Mouse (Mus musculus): Measurements from ENCODE around the gene Lrba. TPM values are rescaled to one million over a fixed set of nuclear protein-coding genes. Genes with fewer than 3 reads are reported as not detected.

Gene Lrba
- polyA plus RNA-seq, 1 experiment from 2014 or later = 9.2 TPM

- Histone ChIP-seq H3K4me3 (ENCODE audit: low read depth, low read length) (no peak overlapping the region), H3K36me3 (ENCODE audit: control insufficient read depth, insufficient read depth, low read length) (no peaks in the 10 kb centered on the region), H3K4me2 (ENCODE audit: low read depth, low read length) (no peak overlapping the region), H3K9ac (ENCODE audit: low read depth, low read length) (no peak overlapping the region), H3K9me3 (ENCODE audit: control insufficient read depth, low read length) (no peaks in the 10 kb centered on the region), H3K27me3 (replicated peaks; ENCODE audit: control insufficient read depth, insufficient read depth, low read length) (no peaks in the 10 kb centered on the region), H3K27ac (replicated peaks; ENCODE audit: low read depth, low read length) (no peak overlapping the region), H3K4me1 (ENCODE audit: control insufficient read depth, insufficient read depth, low read length) (no peaks in the 10 kb centered on the region)
- ATAC-seq (ENCODE audit: low read depth) = no peak
- 83% methylated on average over 4 of the region's 4 CpGs for WGBS
- DNase-seq (ENCODE audit: low spot score) = no peak
Measured at GRCm38 (mm10) chr3:86629379-86629778, 404.9 kb downstream of the Lrba start.

- H3K27me3 ChIP-seq (replicated peaks; ENCODE audit: control insufficient read depth, insufficient read depth, low read length) = no peaks in the 10 kb centered on the region
- no peaks in the 10 kb centered on the region for H3K9me3 ChIP-seq (ENCODE audit: control insufficient read depth, low read length)
- 74% methylated on average over 5 of the region's 5 CpGs for WGBS
- DNase-seq (ENCODE audit: low spot score) = no peak
- no peak for ATAC-seq (ENCODE audit: low read depth)
- H3K4me3 ChIP-seq (ENCODE audit: low read depth, low read length) = no peak overlapping the region
- 0 out of 2 replicates have a peak overlapping the region, but pooled peaks have one; percentile 3 for H3K27ac ChIP-seq (replicated peaks; ENCODE audit: low read depth, low read length)
- H3K4me2 ChIP-seq (ENCODE audit: low read depth, low read length) = no peak overlapping the region
- no peak overlapping the region for H3K9ac ChIP-seq (ENCODE audit: low read depth, low read length)
- H3K36me3 ChIP-seq (ENCODE audit: control insufficient read depth, insufficient read depth, low read length) = no peaks in the 10 kb centered on the region
- H3K4me1 ChIP-seq (ENCODE audit: control insufficient read depth, insufficient read depth, low read length) = no peaks in the 10 kb centered on the region
Measured at GRCm38 (mm10) chr3:86635464-86635863, 411.0 kb downstream of the Lrba start.

GRCm38 (mm10) chr3:86635940-86636339 lies 411.5 kb downstream of the Lrba start:
- Histone ChIP-seq H3K36me3 (ENCODE audit: control insufficient read depth, insufficient read depth, low read length) (no peaks in the 10 kb centered on the region), H3K27ac (replicated peaks; ENCODE audit: low read depth, low read length) (peak overlapping the region; percentile 3; the same call in 1 of the 2 replicates), H3K4me1 (ENCODE audit: control insufficient read depth, insufficient read depth, low read length) (no peaks in the 10 kb centered on the region), H3K27me3 (replicated peaks; ENCODE audit: control insufficient read depth, insufficient read depth, low read length) (no peaks in the 10 kb centered on the region), H3K4me3 (ENCODE audit: low read depth, low read length) (no peak overlapping the region), H3K9me3 (ENCODE audit: control insufficient read depth, low read length) (no peaks in the 10 kb centered on the region), H3K4me2 (ENCODE audit: low read depth, low read length) (no peak overlapping the region), H3K9ac (ENCODE audit: low read depth, low read length) (no peak overlapping the region)
- 25% methylated on average over 1 of the region's 1 CpGs for whole genome bisulfite sequencing
- DNase-seq (ENCODE audit: low spot score) (peak; percentile 53), ATAC-seq (ENCODE audit: low read depth) (no peak)

- Histone ChIP-seq H3K27me3 (replicated peaks; ENCODE audit: control insufficient read depth, insufficient read depth, low read length) (no peaks in the 10 kb centered on the region), H3K9me3 (ENCODE audit: control insufficient read depth, low read length) (no peaks in the 10 kb centered on the region), H3K4me3 (ENCODE audit: low read depth, low read length) (no peak overlapping the region), H3K4me2 (ENCODE audit: low read depth, low read length) (no peak overlapping the region), H3K9ac (ENCODE audit: low read depth, low read length) (no peak overlapping the region), H3K36me3 (ENCODE audit: control insufficient read depth, insufficient read depth, low read length) (no peaks in the 10 kb centered on the region), H3K27ac (replicated peaks; ENCODE audit: low read depth, low read length) (no peak overlapping the region), H3K4me1 (ENCODE audit: control insufficient read depth, insufficient read depth, low read length) (no peaks in the 10 kb centered on the region)
- 83% methylated on average over 2 of the region's 2 CpGs for WGBS
- no peak for DNase-seq (ENCODE audit: low spot score)
- no peak for ATAC-seq (ENCODE audit: low read depth)
Measured at GRCm38 (mm10) chr3:86638552-86639348, 414.3 kb downstream of the Lrba start.

- no peak overlapping the region for H3K9ac ChIP-seq (ENCODE audit: low read depth, low read length)
- H3K4me3 ChIP-seq (ENCODE audit: low read depth, low read length) = no peak overlapping the region
- H3K36me3 ChIP-seq (ENCODE audit: control insufficient read depth, insufficient read depth, low read length) = 0 out of 2 replicates have a peak, but pooled peaks cover 9% of the 10 kb centered on the region
- no peak overlapping the region for H3K4me2 ChIP-seq (ENCODE audit: low read depth, low read length)
- 58% methylated on average over 5 of the region's 5 CpGs for WGBS
- H3K9me3 ChIP-seq (ENCODE audit: control insufficient read depth, low read length) = 0 out of 2 replicates have a peak, but pooled peaks cover 5% of the 10 kb centered on the region
- no peaks in the 10 kb centered on the region for H3K4me1 ChIP-seq (ENCODE audit: control insufficient read depth, insufficient read depth, low read length)
- H3K27ac ChIP-seq (replicated peaks; ENCODE audit: low read depth, low read length) = no peak overlapping the region; the same call in 1 of the 2 replicates
- no peaks in the 10 kb centered on the region for H3K27me3 ChIP-seq (replicated peaks; ENCODE audit: control insufficient read depth, insufficient read depth, low read length)
- DNase-seq (ENCODE audit: low spot score) (peak; percentile 81), ATAC-seq (ENCODE audit: low read depth) (no peak)
Measured at GRCm38 (mm10) chr3:86641393-86641792, 416.9 kb downstream of the Lrba start.

- no peak for DNase-seq (ENCODE audit: low spot score)
- Histone ChIP-seq H3K9ac (ENCODE audit: low read depth, low read length) (no peak overlapping the region), H3K4me3 (ENCODE audit: low read depth, low read length) (no peak overlapping the region), H3K4me2 (ENCODE audit: low read depth, low read length) (no peak overlapping the region), H3K27me3 (replicated peaks; ENCODE audit: control insufficient read depth, insufficient read depth, low read length) (no peaks in the 10 kb centered on the region), H3K9me3 (ENCODE audit: control insufficient read depth, low read length) (0 out of 2 replicates have a peak, but pooled peaks cover 5% of the 10 kb centered on the region), H3K36me3 (ENCODE audit: control insufficient read depth, insufficient read depth, low read length) (0 out of 2 replicates have a peak, but pooled peaks cover 9% of the 10 kb centered on the region), H3K27ac (replicated peaks; ENCODE audit: low read depth, low read length) (no peak overlapping the region; the same call in 1 of the 2 replicates), H3K4me1 (ENCODE audit: control insufficient read depth, insufficient read depth, low read length) (no peaks in the 10 kb centered on the region)
- ATAC-seq (ENCODE audit: low read depth) = no peak
Measured at GRCm38 (mm10) chr3:86641796-86642195, 417.3 kb downstream of the Lrba start.

- 76% methylated on average over 2 of the region's 2 CpGs for WGBS
- Histone ChIP-seq H3K27me3 (replicated peaks; ENCODE audit: control insufficient read depth, insufficient read depth, low read length) (no peaks in the 10 kb centered on the region), H3K9ac (ENCODE audit: low read depth, low read length) (no peak overlapping the region), H3K4me2 (ENCODE audit: low read depth, low read length) (no peak overlapping the region), H3K27ac (replicated peaks; ENCODE audit: low read depth, low read length) (no peak overlapping the region), H3K4me3 (ENCODE audit: low read depth, low read length) (no peak overlapping the region), H3K4me1 (ENCODE audit: control insufficient read depth, insufficient read depth, low read length) (no peaks in the 10 kb centered on the region), H3K36me3 (ENCODE audit: control insufficient read depth, insufficient read depth, low read length) (0 out of 2 replicates have a peak, but pooled peaks cover 9% of the 10 kb centered on the region), H3K9me3 (ENCODE audit: control insufficient read depth, low read length) (0 out of 2 replicates have a peak, but pooled peaks cover 5% of the 10 kb centered on the region)
- ATAC-seq (ENCODE audit: low read depth) (no peak), DNase-seq (ENCODE audit: low spot score) (no peak)
Measured at GRCm38 (mm10) chr3:86646771-86647170, 422.3 kb downstream of the Lrba start.

GRCm38 (mm10) chr3:86651006-86651405 lies 426.5 kb downstream of the Lrba start:
- H3K27me3 ChIP-seq (replicated peaks; ENCODE audit: control insufficient read depth, insufficient read depth, low read length) = no peaks in the 10 kb centered on the region
- H3K4me2 ChIP-seq (ENCODE audit: low read depth, low read length) = no peak overlapping the region
- H3K4me1 ChIP-seq (ENCODE audit: control insufficient read depth, insufficient read depth, low read length) = no peaks in the 10 kb centered on the region
- no peak overlapping the region for H3K9ac ChIP-seq (ENCODE audit: low read depth, low read length)
- WGBS = 57% methylated on average over 3 of the region's 3 CpGs
- no peaks in the 10 kb centered on the region for H3K9me3 ChIP-seq (ENCODE audit: control insufficient read depth, low read length)
- DNase-seq (ENCODE audit: low spot score) = no peak
- ATAC-seq (ENCODE audit: low read depth) = no peak
- no peaks in the 10 kb centered on the region for H3K36me3 ChIP-seq (ENCODE audit: control insufficient read depth, insufficient read depth, low read length)
- no peak overlapping the region for H3K4me3 ChIP-seq (ENCODE audit: low read depth, low read length)
- no peak overlapping the region for H3K27ac ChIP-seq (replicated peaks; ENCODE audit: low read depth, low read length)

GRCm38 (mm10) chr3:86659326-86659725 lies 434.8 kb downstream of the Lrba start:
- Histone ChIP-seq H3K4me2 (ENCODE audit: low read depth, low read length) (no peak overlapping the region), H3K9ac (ENCODE audit: low read depth, low read length) (no peak overlapping the region), H3K4me3 (ENCODE audit: low read depth, low read length) (no peak overlapping the region), H3K9me3 (ENCODE audit: control insufficient read depth, low read length) (no peaks in the 10 kb centered on the region), H3K27ac (replicated peaks; ENCODE audit: low read depth, low read length) (no peak overlapping the region), H3K36me3 (ENCODE audit: control insufficient read depth, insufficient read depth, low read length) (no peaks in the 10 kb centered on the region), H3K4me1 (ENCODE audit: control insufficient read depth, insufficient read depth, low read length) (no peaks in the 10 kb centered on the region; the same call in 1 of the 2 replicates), H3K27me3 (replicated peaks; ENCODE audit: control insufficient read depth, insufficient read depth, low read length) (no peaks in the 10 kb centered on the region)
- WGBS = 41% methylated on average over 5 of the region's 5 CpGs
- ATAC-seq (ENCODE audit: low read depth) = no peak
- peak; percentile 28 for DNase-seq (ENCODE audit: low spot score)

Measured in embryonic facial prominence, embryonic 14.5 days (tissue).